Mouse (Mus musculus) lung, postnatal 14 days (tissue): ENCODE results near the gene Ppp4r2.

Source experiments
- DNase-seq: peaks from one replicate; pipeline ENCODE4 v3.0.0; 2021

The Ppp4r2 gene

DNA sequence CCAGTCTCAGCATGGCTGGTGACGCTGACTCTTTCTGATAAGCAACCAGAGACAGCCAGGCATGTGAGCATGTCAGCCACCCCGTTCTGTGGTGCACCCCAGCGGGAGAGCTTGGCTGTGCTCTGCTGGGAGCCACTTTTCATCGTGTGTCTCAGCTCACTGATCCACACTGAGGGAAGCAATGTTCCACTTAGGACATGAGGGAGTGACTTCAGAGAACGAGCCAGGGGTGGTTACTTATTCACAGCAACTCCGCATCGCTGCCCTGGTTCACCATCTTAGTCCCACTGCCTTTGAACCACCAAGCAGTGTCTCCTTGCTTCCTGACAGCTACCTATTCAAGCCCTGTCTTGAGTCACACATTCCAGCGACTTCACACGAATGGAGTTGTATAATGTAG lies 53.6 kb downstream of the Ppp4r2 start:
- DNase-seq, result no peak

DNA sequence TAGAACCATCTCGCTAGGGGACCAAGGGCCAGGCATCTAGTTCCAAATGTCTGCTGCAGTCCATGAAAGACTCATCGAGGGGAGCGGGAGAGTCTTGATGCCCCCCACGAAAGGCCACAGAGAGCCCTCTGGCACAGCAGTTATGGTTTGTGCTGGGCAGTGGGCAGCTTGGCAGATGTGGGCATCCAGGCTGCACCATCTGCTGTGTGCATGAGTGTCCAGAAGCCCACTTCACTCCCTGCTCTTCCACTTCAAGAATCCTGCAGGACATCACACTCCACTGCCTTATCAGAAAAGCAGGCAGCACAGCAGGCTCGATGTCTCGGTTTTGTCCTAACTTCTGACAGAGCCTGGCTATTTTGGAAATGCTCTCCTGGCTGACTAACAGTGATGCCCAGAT lies 55.9 kb downstream of the Ppp4r2 start:
- DNase-seq, result no peak

DNA sequence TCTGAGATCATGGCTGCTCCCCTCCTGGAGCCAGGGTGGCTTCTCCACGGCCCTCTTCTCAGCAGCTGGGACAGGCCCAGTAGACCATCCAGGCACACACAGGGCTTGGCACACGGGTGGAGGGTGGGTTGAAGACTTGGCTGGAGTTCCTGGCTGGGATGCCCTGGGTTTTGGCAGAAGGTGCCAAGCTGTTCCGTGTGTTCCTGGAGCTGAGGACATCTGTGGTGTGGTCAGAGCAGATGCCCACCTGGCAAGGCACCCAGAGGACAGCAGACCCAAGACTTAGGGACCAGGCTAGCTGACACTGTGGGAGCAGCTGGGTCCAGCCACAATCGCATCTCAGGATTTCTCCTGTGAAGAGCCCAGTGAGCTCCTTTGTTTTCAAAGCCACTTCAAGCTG lies 59.1 kb downstream of the Ppp4r2 start:
- no peak for DNase-seq

DNA sequence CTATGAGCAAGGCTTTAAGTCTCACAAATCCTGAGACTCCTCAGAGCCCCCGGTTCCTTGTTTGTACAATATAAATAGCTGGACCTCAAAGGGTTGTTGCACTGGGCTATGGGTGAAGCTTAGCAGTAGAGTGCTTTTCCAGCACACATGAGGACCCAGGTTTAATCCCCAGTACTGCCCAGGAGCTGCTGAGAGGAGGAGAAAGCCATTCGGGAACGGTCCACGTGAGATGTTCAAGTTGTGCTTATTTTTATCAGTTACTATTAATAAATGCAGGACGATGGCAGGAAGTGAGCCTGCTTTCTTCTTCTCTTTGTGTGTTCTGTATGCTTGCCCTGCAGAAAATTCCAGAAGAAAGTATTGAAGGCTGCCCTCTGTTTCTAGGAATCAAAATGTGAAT lies 59.7 kb downstream of the Ppp4r2 start:
- no peak for DNase-seq

DNA sequence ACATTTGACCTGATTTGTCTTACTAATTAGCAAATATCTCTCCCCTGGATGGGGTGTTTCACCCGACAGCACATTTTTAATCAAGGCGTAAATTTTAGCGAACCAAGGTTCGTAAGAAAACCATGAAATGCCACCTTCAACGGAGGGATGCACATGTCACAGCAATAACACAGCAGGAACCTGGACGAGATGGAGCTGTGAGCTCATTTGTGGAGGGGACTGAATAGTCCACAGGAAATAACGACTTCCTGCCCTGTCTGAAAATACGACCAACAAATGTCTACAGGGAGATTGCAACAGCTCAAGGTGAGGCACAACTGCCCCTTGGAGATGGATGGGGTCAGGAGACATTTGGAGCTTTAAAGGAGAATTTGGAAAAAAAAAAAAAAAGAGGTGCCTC lies 61.8 kb downstream of the Ppp4r2 start:
- DNase-seq, result no peak

DNA sequence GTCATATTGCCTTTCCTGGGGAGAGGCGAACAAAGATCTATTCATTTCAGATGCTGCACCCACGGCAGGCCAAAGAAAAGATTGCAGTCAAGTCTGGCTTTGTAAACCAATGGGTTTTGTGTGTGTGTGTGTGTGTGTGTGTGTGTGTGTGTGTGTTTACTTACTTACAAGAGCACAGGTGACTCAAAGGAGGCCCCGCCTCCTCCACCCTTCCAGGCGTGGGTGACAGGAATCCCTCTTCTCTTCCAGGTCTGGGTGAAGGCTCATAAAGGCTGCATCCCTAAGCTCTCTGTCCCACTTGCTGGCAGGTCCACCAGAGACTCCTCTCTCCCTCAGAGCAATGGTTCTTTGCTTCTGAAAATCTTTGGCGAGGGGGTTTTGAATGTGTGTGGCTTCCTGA lies 63.5 kb downstream of the Ppp4r2 start:
- DNase-seq, result no peak

DNA sequence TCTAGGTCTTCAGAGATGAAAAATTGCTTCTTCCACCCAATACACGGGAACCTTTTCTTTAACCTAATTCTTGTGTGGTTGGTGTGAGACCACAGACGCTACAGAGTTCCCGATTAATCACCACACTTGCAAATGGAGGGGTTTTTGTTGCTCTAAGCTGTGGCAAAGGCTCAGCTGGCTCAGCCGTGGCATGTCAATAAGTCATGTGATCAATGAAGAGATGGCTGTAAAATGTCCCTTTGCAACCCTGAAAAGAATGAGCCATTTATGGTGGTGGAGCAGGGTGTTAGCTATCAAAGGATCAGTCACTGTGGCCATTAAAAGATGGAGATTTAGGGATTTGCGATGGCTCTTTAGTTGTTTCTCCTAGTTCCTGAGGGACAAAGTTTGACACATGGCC lies 71.0 kb downstream of the Ppp4r2 start:
- no peak for DNase-seq

DNA sequence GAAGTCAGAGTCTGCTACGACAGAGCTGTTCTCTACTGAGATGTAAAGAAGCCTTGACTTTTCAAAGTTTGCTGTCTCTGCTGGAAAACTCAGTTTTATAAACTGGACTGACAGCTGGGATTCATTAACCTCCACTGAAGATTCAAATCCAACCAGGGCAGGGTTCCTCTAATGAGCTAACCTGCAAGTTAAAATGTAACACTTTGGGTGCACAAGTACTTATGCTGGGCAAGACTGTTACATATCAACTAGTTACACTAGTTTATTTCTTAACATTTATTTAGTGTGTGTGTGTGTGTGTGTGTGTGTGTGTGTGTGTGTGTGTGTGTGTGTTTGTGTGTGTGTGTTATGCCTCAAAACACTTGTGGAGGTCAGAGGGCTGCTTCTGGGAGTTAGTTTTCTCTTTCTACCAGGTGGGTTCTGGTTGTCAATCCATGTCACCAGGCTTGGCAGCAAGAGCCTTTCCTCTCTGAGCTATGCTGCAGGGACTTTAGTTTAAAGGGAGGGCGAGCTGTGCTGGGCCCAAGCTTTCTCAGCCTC lies 76.8 kb downstream of the Ppp4r2 start:
- no peak for DNase-seq
